Mouse (Mus musculus): ENCODE results near the gene Pcid2. TPM values are rescaled to one million over a fixed set of nuclear protein-coding genes. Genes with fewer than 3 reads are reported as not detected.
"Not testable (repeated sequence)": the region's sequence is repeated elsewhere in the genome, so short reads cannot be mapped to it uniquely, and the experiment has no call there.

Gene Pcid2
- polyA plus RNA-seq, 1 experiment from 2014 or later = 28.3 TPM

DNA sequence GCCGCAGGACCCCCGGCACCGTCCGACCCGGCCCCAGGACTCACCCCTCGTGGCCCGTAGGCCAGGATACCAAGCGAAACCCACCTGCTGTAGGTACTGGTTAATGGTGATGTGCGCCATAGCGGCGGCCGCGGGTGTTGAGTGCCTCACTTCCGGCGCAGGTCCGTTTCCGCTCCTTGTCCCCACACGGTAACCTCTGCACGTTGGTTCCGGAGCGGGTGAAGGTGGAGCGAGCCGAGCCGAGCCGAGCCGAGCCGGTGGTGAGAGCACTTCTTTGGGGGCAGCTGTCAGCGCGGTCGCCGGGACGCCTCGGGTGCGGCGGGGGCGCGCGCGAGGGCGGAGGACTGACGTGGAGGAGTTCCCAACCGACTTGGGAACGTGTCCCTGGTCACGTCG is 570 bp downstream of the Pcid2 start:
- DNase-seq (ENCODE audit: low read depth, low spot score) (peak; percentile 46), ATAC-seq (peak; percentile 47)
- no peak for TF ChIP-seq CTCF (IDR thresholded peaks at IDR 0.05)
- CTCF ChIA-PET = no interaction called here
- POLR2A ChIA-PET = interaction anchor here (1.3 to 1.5 kb wide), 3 partner anchors 17 to 125 kb away, joined by 3 to 4 read pairs (median 3); no protein-coding TSS in a partner anchor
- in situ Hi-C loops (cut with MboI; ENCODE audit: low pct_unique_long_range_greater_than_20kb) = loop anchor here (10.0 kb wide), 1 partner anchor 120 kb away; no protein-coding TSS in a partner anchor
- H3K27me3 ChIP-seq = no peaks in the 10 kb centered on the region

DNA sequence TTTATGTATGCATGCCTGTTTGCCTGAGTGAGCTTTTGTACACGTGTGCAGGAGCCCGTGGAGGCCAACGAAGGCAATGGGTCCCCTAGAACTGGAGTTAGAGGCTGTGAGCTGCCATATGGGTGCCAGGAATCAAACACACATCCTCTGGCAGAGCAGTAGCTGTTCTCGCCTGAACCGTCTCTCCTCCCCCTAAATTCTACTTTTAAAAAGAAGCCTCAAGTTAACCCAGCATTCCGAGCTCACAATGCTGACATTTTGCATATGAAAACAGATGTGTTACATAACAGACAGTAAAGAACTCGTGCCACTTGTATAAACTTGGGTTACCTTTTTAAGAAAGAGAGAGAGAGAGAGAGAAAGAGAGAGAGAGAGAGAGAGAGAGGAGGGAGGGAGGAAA is 27.7 kb downstream of the Pcid2 start:
- TF ChIP-seq CTCF (IDR thresholded peaks at IDR 0.05) = no peak

DNA sequence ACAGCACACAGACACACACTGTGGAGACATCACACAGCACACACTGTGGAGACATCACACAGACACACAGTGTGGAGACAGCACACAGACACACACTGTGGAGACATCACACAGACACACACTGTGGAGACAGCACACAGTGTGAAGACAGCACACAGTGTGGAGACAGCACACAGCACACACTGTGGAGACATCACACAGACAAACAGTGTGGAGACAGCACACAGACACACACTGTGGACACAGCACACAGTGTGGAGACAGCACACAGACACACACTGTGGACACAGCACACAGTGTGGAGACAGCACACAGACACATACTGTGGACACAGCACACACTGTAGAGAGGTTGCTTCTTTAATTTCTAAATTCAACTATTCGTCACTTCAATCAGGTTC is 29.7 kb downstream of the Pcid2 start:
- in situ Hi-C loops (cut with MboI; ENCODE audit: low pct_unique_long_range_greater_than_20kb); DNase-seq (ENCODE audit: low read depth, low spot score); H3K27me3 ChIP-seq; ATAC-seq; POLR2A ChIA-PET; CTCF ChIA-PET: not testable (repeated sequence)

More for the DNA sequence above, 27.7 kb downstream of the Pcid2 start:
- in situ Hi-C loops (cut with MboI; ENCODE audit: low pct_unique_long_range_greater_than_20kb) = no loop called here
- no peaks in the 10 kb centered on the region for H3K27me3 ChIP-seq
- ChIA-PET CTCF (no interaction called here), POLR2A (interaction anchor here (0.6 kb wide), 1 partner anchor 97 kb away, joined by 3 read pairs; no protein-coding TSS in a partner anchor)
- no peak for ATAC-seq
- no peak for DNase-seq (ENCODE audit: low read depth, low spot score)

DNA sequence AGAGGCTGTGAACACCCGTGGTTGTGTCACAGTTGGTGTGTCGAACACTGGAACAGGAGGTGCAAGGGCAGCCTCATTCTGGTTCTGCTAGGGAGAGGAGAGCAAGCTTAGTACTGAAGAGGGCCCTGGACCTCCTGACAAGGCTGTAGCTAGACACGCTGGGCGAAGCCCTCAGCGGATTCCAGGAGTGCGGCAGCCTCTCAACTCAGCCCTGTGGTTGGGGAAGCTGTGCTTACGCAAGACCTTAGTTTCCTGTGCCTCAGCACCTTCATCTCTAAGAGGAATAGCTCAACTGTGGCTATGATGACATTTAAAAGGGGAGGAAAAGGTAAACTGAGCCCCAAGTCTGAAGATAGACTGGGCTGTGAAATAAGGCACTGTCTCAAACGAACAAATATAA is 30.2 kb downstream of the Pcid2 start:
- in situ Hi-C loops (cut with MboI; ENCODE audit: low pct_unique_long_range_greater_than_20kb) = no loop called here
- DNase-seq (ENCODE audit: low read depth, low spot score) (no peak), ATAC-seq (no peak)
- no peak for TF ChIP-seq CTCF (IDR thresholded peaks at IDR 0.05)
- CTCF ChIA-PET = no interaction called here
- no peaks in the 10 kb centered on the region for H3K27me3 ChIP-seq
- POLR2A ChIA-PET = no interaction called here

DNA sequence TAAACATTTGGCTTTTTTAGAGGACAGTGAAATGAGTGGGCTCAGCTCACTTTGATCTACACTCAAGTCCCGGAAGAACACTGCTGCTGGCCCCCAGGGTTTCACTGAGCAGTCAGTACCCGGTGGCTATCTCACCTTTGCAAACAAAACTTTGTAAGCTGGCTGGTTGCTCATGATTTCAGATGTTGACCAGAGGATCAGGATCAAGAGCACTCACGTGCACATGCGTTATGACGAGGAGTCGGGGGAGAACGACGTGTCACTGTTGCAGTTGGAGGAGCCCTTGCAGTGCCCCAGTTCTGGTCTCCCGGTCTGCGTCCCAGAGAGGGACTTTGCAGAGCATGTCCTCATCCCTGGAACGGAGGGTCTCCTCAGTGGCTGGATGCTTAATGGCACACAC is 32.0 kb downstream of the Pcid2 start:
- ChIA-PET CTCF (no interaction called here), POLR2A (no interaction called here)
- TF ChIP-seq CTCF (IDR thresholded peaks at IDR 0.05) = no peak
- in situ Hi-C loops (cut with MboI; ENCODE audit: low pct_unique_long_range_greater_than_20kb) = no loop called here
- no peak for DNase-seq (ENCODE audit: low read depth, low spot score)
- ATAC-seq = no peak
- no peaks in the 10 kb centered on the region for H3K27me3 ChIP-seq

DNA sequence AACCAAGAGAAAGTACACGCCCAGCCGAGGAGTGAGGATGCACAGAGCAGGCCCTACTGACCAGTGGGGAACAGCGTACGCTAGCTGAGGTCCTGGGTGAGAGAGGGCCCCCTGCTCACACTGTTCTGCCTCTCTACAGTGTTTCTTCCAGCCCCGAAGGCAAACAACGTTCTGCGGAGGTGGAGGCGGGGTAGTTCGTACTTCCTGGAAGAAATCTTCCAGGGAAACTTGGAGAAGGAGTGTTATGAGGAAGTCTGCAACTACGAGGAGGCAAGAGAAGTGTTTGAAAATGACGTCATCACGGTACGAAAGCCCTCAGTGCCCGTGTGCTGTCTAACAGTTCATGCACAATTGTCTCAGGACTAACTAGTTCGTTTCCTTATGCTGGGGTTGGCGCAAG is 42.1 kb downstream of the Pcid2 start:
- DNase-seq (ENCODE audit: low read depth, low spot score) (no peak), ATAC-seq (no peak)
- H3K27me3 ChIP-seq = peaks cover 36% of the 10 kb centered on the region
- in situ Hi-C loops (cut with MboI; ENCODE audit: low pct_unique_long_range_greater_than_20kb) = no loop called here
- ChIA-PET CTCF (no interaction called here), POLR2A (no interaction called here)
- no peak for TF ChIP-seq CTCF (IDR thresholded peaks at IDR 0.05)

DNA sequence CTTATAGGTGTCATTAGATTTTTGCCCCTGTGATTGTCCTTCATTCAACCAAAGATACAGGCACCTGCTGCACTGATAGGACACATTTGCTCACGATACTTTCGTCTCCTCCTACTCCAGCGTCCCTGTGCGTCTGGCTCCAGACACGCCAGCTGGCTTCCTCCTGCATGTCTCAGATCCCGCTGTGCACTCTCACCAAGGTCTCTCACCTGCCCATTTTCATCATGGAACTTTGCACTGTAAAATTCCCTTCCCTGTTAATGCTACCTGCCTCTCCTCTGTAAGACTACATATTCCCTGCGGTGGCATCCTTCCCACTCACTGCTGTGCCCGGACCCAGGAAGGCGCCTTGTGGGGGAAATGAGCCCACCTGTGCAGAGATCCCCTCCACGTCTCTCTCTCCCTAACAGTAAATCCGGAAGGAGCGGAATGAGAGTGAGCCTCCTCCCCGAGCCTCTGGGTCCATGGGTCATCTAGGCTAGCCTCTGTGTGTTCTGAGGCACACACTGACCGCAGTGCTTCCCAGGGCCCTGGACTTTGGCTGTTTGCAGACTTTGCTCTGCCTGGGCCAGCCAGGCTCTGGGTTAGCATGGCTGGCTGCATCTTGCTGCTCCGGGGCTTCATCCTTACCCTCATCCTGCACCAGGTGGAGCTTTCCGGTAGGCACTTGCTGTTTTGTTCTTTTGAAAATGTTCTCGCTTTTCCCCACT is 44.7 kb downstream of the Pcid2 start, which contains the start of gene Proz:
Gene Proz, plus strand, starts transcription at position 474 of the 710 bp plus-strand sequence.
- in situ Hi-C loops (cut with MboI; ENCODE audit: low pct_unique_long_range_greater_than_20kb) = no loop called here
- peaks cover 37% of the 10 kb centered on the region for H3K27me3 ChIP-seq
- ChIA-PET POLR2A (no interaction called here), CTCF (no interaction called here)
- ATAC-seq (no peak), DNase-seq (ENCODE audit: low read depth, low spot score) (no peak)
- TF ChIP-seq CTCF (IDR thresholded peaks at IDR 0.05) = no peak

DNA sequence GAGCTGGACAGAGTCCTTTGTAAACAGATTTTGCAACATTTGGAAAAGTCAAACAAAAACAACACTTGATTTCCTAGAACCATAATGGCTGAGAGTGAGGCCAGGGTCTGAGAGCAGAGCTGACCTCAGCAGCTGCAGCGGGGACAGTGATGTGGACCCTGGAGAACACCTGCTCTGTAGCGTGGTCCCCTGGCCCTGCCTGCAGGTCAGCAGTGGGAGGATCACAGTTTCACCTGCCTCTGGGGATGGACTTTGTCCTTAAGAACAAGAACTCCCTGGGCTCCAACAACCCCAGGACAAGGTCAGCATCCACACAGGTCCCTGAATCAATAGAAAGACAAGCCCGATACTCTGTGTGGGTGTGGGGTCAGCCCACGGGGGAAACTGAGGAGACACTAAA is 47.9 kb downstream of the Pcid2 start:
- DNase-seq (ENCODE audit: low read depth, low spot score) (no peak), ATAC-seq (no peak)
- ChIA-PET POLR2A (no interaction called here), CTCF (no interaction called here)
- H3K27me3 ChIP-seq = peaks cover 24% of the 10 kb centered on the region
- TF ChIP-seq CTCF (IDR thresholded peaks at IDR 0.05) = no peak
- in situ Hi-C loops (cut with MboI; ENCODE audit: low pct_unique_long_range_greater_than_20kb) = no loop called here

DNA sequence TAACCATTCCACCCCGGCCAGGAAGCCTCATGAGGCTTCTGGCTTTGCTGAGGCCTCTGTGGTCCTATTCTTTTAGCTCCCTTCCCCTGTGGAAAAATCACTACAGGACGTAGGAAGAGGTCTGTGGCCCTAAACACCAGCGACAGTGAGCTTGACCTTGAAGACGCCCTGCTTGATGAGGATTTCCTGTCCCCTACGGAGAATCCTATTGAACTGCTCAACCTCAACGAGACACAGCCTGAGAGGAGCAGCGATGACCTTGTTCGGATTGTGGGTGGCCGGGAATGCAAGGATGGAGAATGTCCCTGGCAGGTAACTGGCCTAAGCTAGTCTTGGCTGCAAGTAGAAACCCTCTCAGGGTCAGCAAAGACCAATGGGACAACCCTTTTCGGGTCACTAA is 54.7 kb downstream of the Pcid2 start:
- in situ Hi-C loops (cut with MboI; ENCODE audit: low pct_unique_long_range_greater_than_20kb) = no loop called here
- ATAC-seq = no peak
- peaks cover 48% of the 10 kb centered on the region for H3K27me3 ChIP-seq
- CTCF ChIA-PET = no interaction called here
- no peak for DNase-seq (ENCODE audit: low read depth, low spot score)
- POLR2A ChIA-PET = no interaction called here
- no peak for TF ChIP-seq CTCF (IDR thresholded peaks at IDR 0.05)

DNA sequence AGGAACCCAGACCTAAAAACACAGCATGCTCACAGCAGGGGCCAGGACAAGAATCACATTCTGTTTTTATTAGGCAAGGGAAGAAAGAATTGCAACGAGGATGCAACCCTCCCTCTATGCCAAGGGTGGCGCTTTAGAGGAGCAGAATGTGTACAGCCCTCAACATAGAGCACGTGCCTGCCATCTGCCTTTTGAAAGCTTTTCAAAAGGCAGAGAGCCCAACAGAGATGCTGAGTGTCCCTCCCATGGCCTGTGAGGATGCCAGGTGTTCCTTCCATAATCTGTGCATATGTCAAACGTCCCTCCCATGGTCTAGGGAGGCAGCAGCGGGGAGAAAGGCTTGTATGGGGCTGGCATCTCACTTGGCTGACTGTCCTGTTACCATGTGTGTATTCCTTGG is 57.6 kb downstream of the Pcid2 start:
- no peak for ATAC-seq
- in situ Hi-C loops (cut with MboI; ENCODE audit: low pct_unique_long_range_greater_than_20kb) = no loop called here

DNA sequence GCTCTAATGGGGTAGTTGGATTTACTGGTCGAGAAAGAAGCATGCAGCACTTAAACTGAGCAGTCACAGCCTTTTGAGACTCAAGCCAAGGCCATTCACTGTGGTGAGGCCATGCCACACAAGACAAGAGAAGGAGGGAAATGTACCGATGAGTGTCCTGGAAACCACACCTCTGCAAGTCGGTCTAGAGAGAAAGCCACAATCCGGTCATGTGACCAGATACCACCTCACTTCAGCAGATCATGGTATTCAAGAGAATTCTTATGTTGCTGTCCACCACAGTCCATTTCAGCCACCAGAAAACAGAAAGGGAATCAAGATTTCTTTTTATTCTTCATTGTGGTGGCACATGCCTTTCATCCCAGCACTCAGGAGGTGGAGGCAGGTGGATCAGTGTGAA is 63.8 kb downstream of the Pcid2 start:
- in situ Hi-C loops (cut with MboI; ENCODE audit: low pct_unique_long_range_greater_than_20kb) = no loop called here
- ATAC-seq = no peak

More for the DNA sequence above, 57.6 kb downstream of the Pcid2 start:
- no peak for DNase-seq (ENCODE audit: low read depth, low spot score)
- ChIA-PET POLR2A (no interaction called here), CTCF (no interaction called here)
- TF ChIP-seq CTCF (IDR thresholded peaks at IDR 0.05) = no peak
- peaks cover 62% of the 10 kb centered on the region for H3K27me3 ChIP-seq

DNA sequence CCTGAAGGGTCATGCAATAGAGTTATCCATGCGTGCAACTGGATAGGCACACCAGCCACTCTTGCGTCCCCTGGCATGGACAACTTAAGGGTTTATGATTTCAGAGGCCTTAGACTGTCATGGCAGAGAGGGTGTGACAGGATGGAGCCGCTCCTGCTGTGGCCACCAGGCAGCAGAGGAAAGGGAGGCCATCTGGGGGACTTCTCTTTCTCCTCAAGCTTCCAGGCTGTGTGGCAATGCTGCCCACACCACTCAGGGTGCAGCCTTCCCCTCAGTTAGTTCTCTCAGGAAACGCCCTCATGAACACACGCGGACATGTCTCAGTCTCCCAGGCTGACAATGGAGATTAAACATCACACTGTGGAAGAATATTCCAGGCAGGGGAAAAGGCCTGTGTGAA is 66.2 kb downstream of the Pcid2 start:
- peaks cover 54% of the 10 kb centered on the region for H3K27me3 ChIP-seq
- DNase-seq (ENCODE audit: low read depth, low spot score) (no peak), ATAC-seq (no peak)
- ChIA-PET POLR2A (no interaction called here), CTCF (no interaction called here)
- no peak for TF ChIP-seq CTCF (IDR thresholded peaks at IDR 0.05)
- in situ Hi-C loops (cut with MboI; ENCODE audit: low pct_unique_long_range_greater_than_20kb) = no loop called here

More for the DNA sequence above, 63.8 kb downstream of the Pcid2 start:
- POLR2A ChIA-PET = no interaction called here
- CTCF ChIA-PET = no interaction called here
- no peak for TF ChIP-seq CTCF (IDR thresholded peaks at IDR 0.05)
- peaks cover 62% of the 10 kb centered on the region for H3K27me3 ChIP-seq
- DNase-seq (ENCODE audit: low read depth, low spot score) = no peak
